Mouse (Mus musculus) spleen, postnatal 0 days (tissue): ENCODE measurements around the gene Nsf. TPM values are rescaled to one million over a fixed set of nuclear protein-coding genes. Genes with fewer than 3 reads are reported as not detected.

ENCODE experiments used
- polyA plus RNA-seq: library from polyadenylated mRNA; unstranded; fragments of >200 nt; fragmentation: Nextera tagmentation; extraction: Ambion mirVana; gene quantifications from 2 replicates; pipeline ENCODE4 v1.2.1, GENCODE M21; 2015

Nsf gene
- 30.4 and 30.7 TPM in 2 replicates for polyA plus RNA-seq

GRCm38 (mm10) chr11:103953896-103954292 is at the start of gene Nsf:
TSS of gene Nsf (minus strand) at chr11:103954056.

GRCm38 (mm10) chr11:103773387-103774227 is 180.2 kb downstream of the Nsf start, which contains the start of gene Wnt3:
TSS of gene Wnt3 (plus strand) at chr11:103774150.

Other genes starting within 250 kb of the Nsf start
- not detected in 2 replicates for gene Wnt9b, start 204.2 kb downstream of the Nsf start, polyA plus RNA-seq
- 0.06 TPM in 1 of 2 replicates, not detected in the other for gene Wnt3, start 179.9 kb downstream of the Nsf start, polyA plus RNA-seq
- 33.1 and 37.6 TPM in 2 replicates for gene Arf2, start 12.7 kb upstream of the Nsf start, polyA plus RNA-seq
- gene Crhr1, start 178.8 kb upstream of the Nsf start, polyA plus RNA-seq, result 0.58 and 0.98 TPM in 2 replicates
- gene Sppl2c, start 232.3 kb upstream of the Nsf start, polyA plus RNA-seq, result not detected in 2 replicates